In genomic region chr9:103557085-103557484, GRCm38 (mm10) we compare ENCODE assay signal across 15 mouse cellular contexts.
"Had no signal": no experiment of that assay in that cellular context is flagged by ENCODE, and none has a peak within 500 bp of the region (broad histone marks: within the 10 kb centered on the region; RNA-seq: fewer than 3 reads in every experiment).

No protein-coding gene starts in this region.

- H3K36me3 ChIP-seq: liver, embryonic 13.5 days had no signal

- H3K27me3 ChIP-seq: liver, embryonic 13.5 days had no signal

- H3K4me1 ChIP-seq: liver, embryonic 13.5 days had no signal

- H3K9me3 ChIP-seq: liver, embryonic 13.5 days had no signal

- DNase-seq: kidney, adult 18-20 months; kidney, adult 9 months; kidney, postnatal 14 days; liver, embryonic 13.5 days; lung, adult 2 months; lung, postnatal 14 days; lung, postnatal 4 days; midbrain, embryonic 14.5 days; right cerebral cortex, postnatal 4 days; thymus, adult 2 months; thymus, postnatal 14 days; thymus, postnatal 4 days had no signal

- H3K4me2 ChIP-seq: liver, embryonic 13.5 days; midbrain, embryonic 11.5 days had no signal

- H3K9ac ChIP-seq: liver, embryonic 13.5 days had no signal

- H3K4me3 ChIP-seq: liver, embryonic 13.5 days had no signal

- H3K27ac ChIP-seq: liver, embryonic 13.5 days; stomach, postnatal 0 days had no signal

- ATAC-seq: intestine, embryonic 16.5 days had no signal
